Comparison of ENCODE assay signal across 8 mouse cellular contexts in the genomic region with DNA sequence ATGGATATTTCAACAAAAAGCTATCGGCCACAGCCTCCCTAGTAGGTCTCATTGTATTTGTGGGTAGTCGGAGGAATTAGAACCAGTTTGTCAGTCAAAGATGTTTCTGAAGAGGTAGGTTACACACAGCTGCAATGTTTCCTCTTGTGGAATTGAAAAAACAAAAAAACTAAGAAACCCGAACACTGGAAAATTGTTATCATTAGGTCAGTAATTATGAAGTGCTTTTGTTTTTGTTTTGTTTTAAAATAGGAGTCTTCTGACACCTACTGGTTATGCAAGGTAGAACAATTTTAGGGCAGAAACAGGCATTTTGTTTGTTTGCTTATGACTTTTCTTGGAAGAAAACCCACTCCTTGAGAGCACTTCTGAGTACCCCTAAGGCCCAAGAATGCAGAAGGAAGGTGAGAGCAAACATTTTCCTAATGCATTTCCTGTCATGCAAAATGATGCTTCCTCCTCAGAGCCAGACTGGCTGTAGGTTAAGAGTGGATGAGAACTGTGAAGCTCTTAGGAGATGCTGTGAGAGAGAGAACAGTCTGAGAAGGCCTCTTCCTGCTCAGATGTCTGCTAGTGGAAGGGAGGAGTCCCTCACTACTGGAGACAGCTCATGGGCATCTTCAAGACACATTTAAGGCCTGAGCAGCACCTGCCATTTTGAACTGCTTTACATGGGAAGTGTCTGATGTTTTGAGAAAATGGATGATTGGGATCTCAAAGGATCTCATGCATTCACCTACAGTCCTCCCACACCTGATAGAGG. TPM values are rescaled to one million over a fixed set of nuclear protein-coding genes. Genes with fewer than 3 reads are reported as not detected.
DNase-seq lines count a peak whose midpoint lies in the region; TF ChIP-seq lines count a peak whose summit lies in the region.
"Had no signal": no experiment of that assay in that cellular context is flagged by ENCODE, and none has a peak within 500 bp of the region (broad histone marks: within the 10 kb centered on the region; RNA-seq: fewer than 3 reads in every experiment).

No protein-coding gene starts in this region.

- DNase-seq in kidney, adult 2 months = peak; percentile 56
- no peak for DNase-seq in kidney, postnatal 36 days
- peak; percentile 6 to 12 for DNase-seq in B cell, adult 2 months
- DNase-seq in MEL (ENCODE audit: low read depth, low spot score) = peak; percentile 56
- DNase-seq in limb, embryonic 10.5 days (ENCODE audit: low spot score) = no peak
- no peak for DNase-seq in ovary, adult 18-20 months (ENCODE audit: low spot score)
- no peak for DNase-seq in thymus, postnatal 14 days

- no peak for TF ChIP-seq POLR2A in kidney, adult 2 months (IDR thresholded peaks at IDR 0.05; ENCODE audit: low read depth, low read length)
- no peak for TF ChIP-seq POLR2A in MEL (IDR thresholded peaks at IDR 0.05; ENCODE audit: control insufficient read depth in 1 of 2, insufficient read depth in 1 of 2, low read depth in 1 of 2, low read length in 2 of 2, poor library complexity in 1 of 2)

- no peak overlapping the region for H3K9ac ChIP-seq in MEL (ENCODE audit: control insufficient read depth, low read depth, low read length, poor library complexity, severe bottlenecking)
- H3K9ac ChIP-seq: liver, embryonic 15.5 days had no signal

- no peaks in the 10 kb centered on the region for H3K9me3 ChIP-seq in MEL (replicated peaks; ENCODE audit: insufficient read depth, low read length)
- no peaks in the 10 kb centered on the region for H3K9me3 ChIP-seq in limb, embryonic 10.5 days (replicated peaks)
- H3K9me3 ChIP-seq: liver, embryonic 15.5 days had no signal

- no peaks in the 10 kb centered on the region for H3K36me3 ChIP-seq in kidney, adult 2 months (ENCODE audit: control insufficient read depth, insufficient read depth, low read length)
- H3K36me3 ChIP-seq in MEL (ENCODE audit: control insufficient read depth in 1 of 2, insufficient read depth in 2 of 2, low read length in 2 of 2) = peaks cover 0 to 9% of the 10 kb centered on the region in 2 experiments; a peak in 2 of 4 replicates
- no peaks in the 10 kb centered on the region for H3K36me3 ChIP-seq in limb, embryonic 10.5 days
- H3K36me3 ChIP-seq: liver, embryonic 15.5 days had no signal

- 41% methylated on average over 3 of the region's 3 CpGs for WGBS in kidney, adult 2 months
- 70% methylated on average over 3 of the region's 3 CpGs for WGBS in limb, embryonic 10.5 days

- no peaks in the 10 kb centered on the region for H3K79me2 ChIP-seq in MEL (ENCODE audit: control insufficient read depth, insufficient read depth, low read length, poor library complexity)

- no peaks in the 10 kb centered on the region for H3K27me3 ChIP-seq in kidney, adult 2 months (replicated peaks; ENCODE audit: control insufficient read depth, insufficient read depth, low read length)
- no peaks in the 10 kb centered on the region; a peak in 1 of 4 replicates for H3K27me3 ChIP-seq in MEL (ENCODE audit: control insufficient read depth in 1 of 2, insufficient read depth in 2 of 2, low read length in 2 of 2)
- H3K27me3 ChIP-seq in limb, embryonic 10.5 days (ENCODE audit: low read depth, poor library complexity, severe bottlenecking) = no peaks in the 10 kb centered on the region
- H3K27me3 ChIP-seq: liver, embryonic 15.5 days had no signal

- H3K4me1 ChIP-seq in kidney, adult 2 months (ENCODE audit: control insufficient read depth, insufficient read depth, low read length) = peaks cover 27% of the 10 kb centered on the region
- peaks cover 5 to 24% of the 10 kb centered on the region in 2 experiments; a peak in 3 of 4 replicates for H3K4me1 ChIP-seq in MEL (ENCODE audit: control insufficient read depth in 1 of 2, insufficient read depth in 2 of 2, low read length in 2 of 2)
- peaks cover 22% of the 10 kb centered on the region for H3K4me1 ChIP-seq in limb, embryonic 10.5 days
- H3K4me1 ChIP-seq: liver, embryonic 15.5 days had no signal

- no peak for TF ChIP-seq EP300 in MEL (IDR thresholded peaks at IDR 0.05; ENCODE audit: low read depth in 1 of 2, low read length in 2 of 2)

- H3K27ac ChIP-seq in kidney, adult 2 months (ENCODE audit: insufficient read depth, low read depth, low read length) = no peak overlapping the region
- H3K27ac ChIP-seq in MEL (ENCODE audit: control insufficient read depth, low read depth, low read length) = no peak overlapping the region
- H3K27ac ChIP-seq in limb, embryonic 10.5 days = peak overlapping the region; percentile 53; the same call in 1 of the 2 replicates
- H3K27ac ChIP-seq: liver, embryonic 15.5 days had no signal

- peak; percentile 24; the same call in 1 of the 2 replicates for TF ChIP-seq CTCF in kidney, adult 2 months (conservative IDR thresholded peaks at IDR 0.05; ENCODE audit: insufficient read depth, insufficient read length, low read depth, low read length)
- TF ChIP-seq CTCF in MEL (IDR thresholded peaks at IDR 0.05 in 2 of 3, conservative IDR thresholded peaks at IDR 0.05 in 1 of 3; ENCODE audit: control insufficient read depth in 1 of 3, insufficient read depth in 1 of 3, low read depth in 2 of 3, low read length in 3 of 3, poor library complexity in 1 of 3, severe bottlenecking in 1 of 3) = peak; percentile 19 to 86 (median 41); a peak in 5 of 6 replicates

- peak; percentile 96 for TF ChIP-seq RAD21 in MEL (IDR thresholded peaks at IDR 0.05; ENCODE audit: low read depth, low read length)

- no peak overlapping the region for H3K4me3 ChIP-seq in kidney, adult 2 months (ENCODE audit: insufficient read depth, low read depth, low read length)
- H3K4me3 ChIP-seq in MEL (ENCODE audit: control insufficient read depth in 1 of 2, insufficient read depth in 1 of 2, low read depth in 2 of 2, low read length in 2 of 2) = peak overlapping the region in 1 of 2 experiments; percentile 40; a peak in 1 of 4 replicates
- H3K4me3 ChIP-seq in limb, embryonic 10.5 days = no peak overlapping the region
- H3K4me3 ChIP-seq: liver, embryonic 15.5 days had no signal

TF ChIP-seq in MEL, 35 proteins besides CTCF, POLR2A, EP300 and RAD21:
- TF ChIP-seq ZC3H11A (IDR thresholded peaks at IDR 0.05; ENCODE audit: low read depth, low read length) (peak; percentile 91), TAL1 (IDR thresholded peaks at IDR 0.05; ENCODE audit: low read length) (no peak), UBTF (IDR thresholded peaks at IDR 0.05; ENCODE audit: borderline replicate concordance, insufficient read depth, low read depth, low read length) (no peak), ZMIZ1 (IDR thresholded peaks at IDR 0.05; ENCODE audit: low read depth, low read length) (no peak), NELFE (IDR thresholded peaks at IDR 0.05; ENCODE audit: low read depth, low read length) (no peak), ZNF384 (IDR thresholded peaks at IDR 0.05; ENCODE audit: low read depth, low read length) (0 out of 2 replicates have a peak, but pooled peaks have one; percentile 35), SMC3 (IDR thresholded peaks at IDR 0.05; ENCODE audit: low read depth, low read length) (peak; percentile 85), MEF2A (IDR thresholded peaks at IDR 0.05; ENCODE audit: extremely low read depth, insufficient replicate concordance, low read depth, low read length, poor library complexity, severe bottlenecking) (no peak), CHD2 (IDR thresholded peaks at IDR 0.05; ENCODE audit: low read length) (no peak), HCFC1 (IDR thresholded peaks at IDR 0.05; ENCODE audit: low read depth, low read length) (no peak), E2F4 (IDR thresholded peaks at IDR 0.05; ENCODE audit: borderline replicate concordance, low read depth, low read length) (no peak), ETS1 (IDR thresholded peaks at IDR 0.05; ENCODE audit: low read depth, low read length) (no peak), POLR2AphosphoS5 (IDR thresholded peaks at IDR 0.05; ENCODE audit: borderline replicate concordance, low read depth, low read length) (no peak), MYB (IDR thresholded peaks at IDR 0.05; ENCODE audit: low read depth, low read length) (no peak), BHLHE40 (IDR thresholded peaks at IDR 0.05; ENCODE audit: borderline replicate concordance, low read depth, low read length) (no peak), USF1 (IDR thresholded peaks at IDR 0.05; ENCODE audit: low read depth, low read length) (no peak), MAFK (IDR thresholded peaks at IDR 0.05; ENCODE audit: borderline replicate concordance, low read depth, low read length) (no peak), GATA1 (IDR thresholded peaks at IDR 0.05; ENCODE audit: low read depth, low read length) (no peak), SIN3A (IDR thresholded peaks at IDR 0.05; ENCODE audit: low read length) (no peak), MAZ (IDR thresholded peaks at IDR 0.05; ENCODE audit: low read depth, low read length) (no peak)
TF ChIP-seq in MEL: peak in this region for 3.

RNA-seq across cellular contexts. Expression of gene Fzd4, which starts 14.9 kb away (rescaled TPM):
- polyA plus RNA-seq in kidney, adult 2 months (2012; rRNA removed) = 28.7 and 31.2 TPM in 2 replicates
- 0.08 and 0.13 TPM in 2 replicates for total RNA-seq in MEL (2012; rRNA removed)
- 1 to 10 TPM in 1 of 2 experiments, not detected in 1; 1.1 TPM for polyA plus RNA-seq in MEL (2012; ENCODE audit: insufficient read depth in 1 of 2, insufficient read length in 2 of 2, low read depth in 1 of 2, low replicate concordance in 2 of 2, missing spikeins in 1 of 2)
- 3.9 and 6.4 TPM in 2 replicates for polyA plus RNA-seq in limb, embryonic 10.5 days (2016; fragmentation: Nextera tagmentation; extraction: Ambion mirVana)

RNA-seq across cellular contexts. Expression of gene Tmem135, which starts 15.1 kb away (rescaled TPM):
- 53.6 and 100 TPM in 2 replicates for polyA plus RNA-seq in kidney, adult 2 months (2012; rRNA removed)
- total RNA-seq in MEL (2012; rRNA removed) = 7.4 and 8.8 TPM in 2 replicates
- 10 to 100 TPM in 1 of 2 experiments, not detected in 1; 33.9 TPM for polyA plus RNA-seq in MEL (2012; ENCODE audit: insufficient read depth in 1 of 2, insufficient read length in 2 of 2, low read depth in 1 of 2, low replicate concordance in 2 of 2, missing spikeins in 1 of 2)
- 14.5 and 16.1 TPM in 2 replicates for polyA plus RNA-seq in limb, embryonic 10.5 days (2016; fragmentation: Nextera tagmentation; extraction: Ambion mirVana)

Comparison
In these comparisons a context has a peak if more than half of its experiments do, and no peak if none do; other contexts are left out.
1. DNase-seq: peak in kidney, adult 2 months (single experiment), B cell, adult 2 months (2 of 2) and MEL (single experiment); none in kidney, postnatal 36 days (0 of 2), limb, embryonic 10.5 days (single experiment), ovary, adult 18-20 months (single experiment) and thymus, postnatal 14 days (single experiment).